Mouse (Mus musculus) urinary bladder, postnatal 36 days (tissue): Measurements from ENCODE around the gene Coro7.
"Not testable (repeated sequence)": the region's sequence is repeated elsewhere in the genome, so short reads cannot be mapped to it uniquely, and the experiment has no call there.

Source experiments
- DNase-seq, 2 experiments: peaks; one replicate each; pipeline ENCODE4 v3.0.0; 2022; ENCODE audit warnings: low spot score in 2 of 2, mixed read lengths in 1 of 2

The Coro7 gene

GRCm38 (mm10) chr16:4682628-4683179, 3.1 kb upstream of the Coro7 start:
- no peak for DNase-seq

GRCm38 (mm10) chr16:4680922-4681455, 1.4 kb upstream of the Coro7 start:
- DNase-seq, result not testable (repeated sequence)

GRCm38 (mm10) chr16:4678080-4678479, 1.5 kb downstream of the Coro7 start:
- no peak for DNase-seq

GRCm38 (mm10) chr16:4676836-4677235, 2.7 kb downstream of the Coro7 start:
- DNase-seq, result no peak

- DNase-seq, result no peak
These were observed 5.5 kb downstream of the Coro7 start for GRCm38 (mm10) chr16:4674091-4674490.

- DNase-seq, result no peak
These were observed 9.3 kb downstream of the Coro7 start for GRCm38 (mm10) chr16:4670317-4670716.

GRCm38 (mm10) chr16:4667190-4667808, 12.3 kb downstream of the Coro7 start:
- peak; percentile 81 to 84 for DNase-seq

- DNase-seq, result no peak
These were observed 13.9 kb downstream of the Coro7 start for GRCm38 (mm10) chr16:4665726-4666125.

- DNase-seq, result no peak
These were observed 15.8 kb downstream of the Coro7 start for GRCm38 (mm10) chr16:4663806-4664205.

- no peak for DNase-seq
These were observed 18.0 kb downstream of the Coro7 start for GRCm38 (mm10) chr16:4661605-4662004.

GRCm38 (mm10) chr16:4659326-4659725, 20.3 kb downstream of the Coro7 start:
- no peak for DNase-seq

GRCm38 (mm10) chr16:4658781-4659245, 20.8 kb downstream of the Coro7 start:
- DNase-seq, result no peak

GRCm38 (mm10) chr16:4656571-4657081, 23.0 kb downstream of the Coro7 start:
- no peak for DNase-seq

- no peak for DNase-seq
These were observed 23.6 kb downstream of the Coro7 start for GRCm38 (mm10) chr16:4655764-4656570.

- DNase-seq, result no peak
These were observed 24.3 kb downstream of the Coro7 start for GRCm38 (mm10) chr16:4655251-4655734.

- DNase-seq, result no peak
These were observed 24.9 kb downstream of the Coro7 start for GRCm38 (mm10) chr16:4654706-4655105.

- DNase-seq, result no peak
These were observed 26.7 kb downstream of the Coro7 start for GRCm38 (mm10) chr16:4652707-4653416.

GRCm38 (mm10) chr16:4651624-4652023, 28.0 kb downstream of the Coro7 start:
- no peak for DNase-seq

- DNase-seq, result no peak
These were observed 28.5 kb downstream of the Coro7 start for GRCm38 (mm10) chr16:4651081-4651480.

GRCm38 (mm10) chr16:4650161-4650560, 29.4 kb downstream of the Coro7 start:
- no peak for DNase-seq

- DNase-seq, result no peak
These were observed 29.9 kb downstream of the Coro7 start for GRCm38 (mm10) chr16:4649692-4650091.
